Mouse (Mus musculus) liver, embryonic 16.5 days (tissue): ENCODE measurements around the gene Olfr974. TPM values are rescaled to one million over a fixed set of nuclear protein-coding genes. Genes with fewer than 3 reads are reported as not detected.

ENCODE experiments used
- ATAC-seq: fragments of 200-750 bp; cut with Nextera tagmentation; 2 replicates; pipeline ENCODE4 v1.8.0; 2017; ENCODE audit warnings: low read depth, mild to moderate bottlenecking, moderate number of reproducible peaks, moderate library complexity
- H3K27ac ChIP-seq: fragments of 300-500 bp; sonication (generic); 2 replicates; pipeline ENCODE4 v1.5.1; 2014; ENCODE audit warnings: mild to moderate bottlenecking, low read length
- H3K27me3 ChIP-seq: fragments of 300-500 bp; sonication (generic); 2 replicates; pipeline ENCODE4 v1.6.1; 2014; ENCODE audit warnings: low read depth, low read length, mixed read lengths; ENCODE audit not compliant: control insufficient read depth, insufficient read depth
- H3K36me3 ChIP-seq: fragments of 300-500 bp; sonication (generic); 2 replicates; pipeline ENCODE4 v1.6.1; 2014; ENCODE audit warnings: mild to moderate bottlenecking; ENCODE audit not compliant: control insufficient read depth, insufficient read depth
- H3K4me1 ChIP-seq: fragments of 300-500 bp; sonication (generic); 2 replicates; pipeline ENCODE4 v1.6.1; 2014; ENCODE audit warnings: low read depth, low read length, mixed read lengths; ENCODE audit not compliant: control insufficient read depth
- H3K4me2 ChIP-seq: fragments of 300-500 bp; sonication (generic); 2 replicates; pipeline ENCODE4 v1.6.1; 2014; ENCODE audit warnings: low read depth, low read length, mixed read lengths
- H3K4me3 ChIP-seq: fragments of 300-500 bp; sonication (generic); 2 replicates; pipeline ENCODE4 v1.5.1; 2014; ENCODE audit warnings: low read depth, mild to moderate bottlenecking, low read length
- H3K9ac ChIP-seq: fragments of 300-500 bp; sonication (generic); 2 replicates; pipeline ENCODE4 v1.6.1; 2014; ENCODE audit warnings: low read depth, low read length
- H3K9me3 ChIP-seq: fragments of 300-500 bp; sonication (generic); replicated peaks from 2 replicates; pipeline ENCODE4 v1.6.1; 2016; ENCODE audit warnings: low read length; ENCODE audit not compliant: control insufficient read depth
- WGBS: fragments of 180-500 bp; shearing (Covaris S2); extraction: QIAGEN DNeasy Blood & Tissue Kit; methylation state at CpG from one replicate; pipeline ENCODE4 v1.1.7; 2014; ENCODE audit not compliant: insufficient replicate concordance; 5-methylcytosine and 5-hydroxymethylcytosine counted together
- polyA plus RNA-seq: library from polyadenylated mRNA; unstranded; fragments of >200 nt; fragmentation: Nextera tagmentation; extraction: Ambion mirVana; gene quantifications from 2 replicates; pipeline ENCODE4 v1.2.1, GENCODE M21; 2015

Gene Olfr974
- polyA plus RNA-seq, 1 experiment from 2014 or later: not detected

GRCm38 (mm10) chr9:39991813-39992212, 54.5 kb downstream of the Olfr974 start, which contains the start of gene Olfr978:
TSS of gene Olfr978 (plus strand) at chr9:39992113.
- H3K9me3 ChIP-seq: no peaks in the 10 kb centered on the region
- no peaks in the 10 kb centered on the region for H3K27me3 ChIP-seq
- no peaks in the 10 kb centered on the region for H3K4me1 ChIP-seq
- H3K4me3 ChIP-seq: no peak within 1 kb of the TSS
- H3K9ac ChIP-seq: no peak within 1 kb of the TSS
- H3K27ac ChIP-seq: no peak within 1 kb of the TSS
- 48% methylated on average over 2 of the region's 2 CpGs for WGBS
- ATAC-seq: no peak
- no peak within 1 kb of the TSS for H3K4me2 ChIP-seq
- no peaks in the 10 kb centered on the region for H3K36me3 ChIP-seq

Other genes starting within 250 kb of the Olfr974 start
- not detected in 2 replicates for gene Olfr149, start 230.4 kb upstream of the Olfr974 start, polyA plus RNA-seq
- not detected in 2 replicates for gene Olfr965, start 226.1 kb upstream of the Olfr974 start, polyA plus RNA-seq
- not detected in 2 replicates for gene Olfr150, start 206.5 kb upstream of the Olfr974 start, polyA plus RNA-seq
- gene Olfr967, start 191.3 kb upstream of the Olfr974 start, polyA plus RNA-seq: not detected in 2 replicates
- gene Olfr968, start 154.2 kb upstream of the Olfr974 start, polyA plus RNA-seq: not detected in 2 replicates
- gene Olfr969, start 146.6 kb upstream of the Olfr974 start, polyA plus RNA-seq: not detected in 2 replicates
- gene Olfr970, start 128.6 kb upstream of the Olfr974 start, polyA plus RNA-seq: not detected in 2 replicates
- gene Olfr971, start 100.6 kb upstream of the Olfr974 start, polyA plus RNA-seq: not detected in 2 replicates
- not detected in 2 replicates for gene Olfr972, start 71.1 kb upstream of the Olfr974 start, polyA plus RNA-seq
- gene Olfr229, start 30.2 kb upstream of the Olfr974 start, polyA plus RNA-seq: not detected in 2 replicates
- gene Olfr975, start 14.5 kb downstream of the Olfr974 start, polyA plus RNA-seq: not detected in 2 replicates
- not detected in 2 replicates for gene Olfr976, start 23.6 kb downstream of the Olfr974 start, polyA plus RNA-seq
- not detected in 2 replicates for gene Olfr978, start 54.6 kb downstream of the Olfr974 start, polyA plus RNA-seq
- gene Olfr979, start 66.0 kb downstream of the Olfr974 start, polyA plus RNA-seq: not detected in 2 replicates
- gene Olfr980, start 72.1 kb downstream of the Olfr974 start, polyA plus RNA-seq: not detected in 2 replicates
- gene Olfr981, start 84.0 kb downstream of the Olfr974 start, polyA plus RNA-seq: not detected in 2 replicates
- not detected in 2 replicates for gene Olfr982, start 136.3 kb downstream of the Olfr974 start, polyA plus RNA-seq
- gene Olfr983, start 156.1 kb downstream of the Olfr974 start, polyA plus RNA-seq: not detected in 2 replicates
- not detected in 2 replicates for gene Olfr984, start 176.7 kb downstream of the Olfr974 start, polyA plus RNA-seq
- not detected in 2 replicates for gene Olfr985, start 192.7 kb downstream of the Olfr974 start, polyA plus RNA-seq
- gene Tmem225, start 210.6 kb downstream of the Olfr974 start, polyA plus RNA-seq: not detected in 2 replicates
- gene Olfr986, start 243.4 kb downstream of the Olfr974 start, polyA plus RNA-seq: not detected in 2 replicates